Mouse (Mus musculus): ENCODE results near the gene Bclaf3. TPM values are rescaled to one million over a fixed set of nuclear protein-coding genes. Genes with fewer than 3 reads are reported as not detected.
A peak's percentile ranks its signal among the peaks of the same experiment; 100 is the strongest.
"Not testable (repeated sequence)": the region's sequence is repeated elsewhere in the genome, so short reads cannot be mapped to it uniquely, and the experiment has no call there.

Bclaf3 gene
- polyA plus RNA-seq, 1 experiment from 2014 or later: 18.8 TPM

DNA sequence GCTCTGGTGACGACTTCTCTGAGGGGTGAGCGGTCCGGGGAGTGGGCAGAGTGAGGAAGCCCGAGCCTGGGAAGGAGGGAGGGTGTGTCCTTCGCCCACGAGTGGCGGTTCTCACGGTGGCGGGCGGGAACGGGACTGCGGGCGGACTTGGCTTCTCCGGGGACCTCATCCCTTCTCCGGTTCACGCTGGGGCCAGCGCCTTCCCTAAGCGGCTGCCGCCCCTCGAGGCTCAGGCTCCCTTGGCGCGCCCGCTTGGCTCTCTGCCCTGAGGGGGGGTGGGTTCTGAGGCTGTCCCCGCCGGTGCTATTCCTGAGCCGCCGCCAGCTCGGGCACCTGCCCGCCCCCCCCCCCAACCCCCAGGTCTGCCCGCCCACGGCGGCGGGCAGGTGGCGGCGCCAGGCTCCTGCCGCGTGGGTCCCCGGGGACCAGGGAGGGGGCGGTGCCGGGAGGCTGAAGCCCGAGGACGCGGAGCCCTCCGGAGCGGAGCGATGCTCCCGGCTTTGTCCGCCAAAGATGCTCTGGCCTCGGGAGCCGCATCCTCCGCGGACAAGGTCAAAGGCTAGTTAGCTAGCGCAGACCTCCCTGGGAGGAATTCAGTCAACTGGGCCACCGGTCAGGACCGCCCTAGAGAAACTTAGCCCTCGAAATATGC is 6.4 kb downstream of the Bclaf3 start:
- peak; percentile 43 for DNase-seq (ENCODE audit: low spot score)
- H3K4me3 ChIP-seq: peak overlapping the region; percentile 67
- 13% methylated on average over 52 of the region's 56 CpGs for WGBS
- H3K4me1 ChIP-seq (replicated peaks): 0 out of 2 replicates have a peak, but pooled peaks cover 4% of the 10 kb centered on the region
- peak overlapping the region; percentile 91 for H3K27ac ChIP-seq
- H3K27me3 ChIP-seq (ENCODE audit: insufficient read depth, poor library complexity, severe bottlenecking): peaks cover 4% of the 10 kb centered on the region; the same call in 1 of the 2 replicates
- no peaks in the 10 kb centered on the region for H3K36me3 ChIP-seq
- no peaks in the 10 kb centered on the region for H3K9me3 ChIP-seq

DNA sequence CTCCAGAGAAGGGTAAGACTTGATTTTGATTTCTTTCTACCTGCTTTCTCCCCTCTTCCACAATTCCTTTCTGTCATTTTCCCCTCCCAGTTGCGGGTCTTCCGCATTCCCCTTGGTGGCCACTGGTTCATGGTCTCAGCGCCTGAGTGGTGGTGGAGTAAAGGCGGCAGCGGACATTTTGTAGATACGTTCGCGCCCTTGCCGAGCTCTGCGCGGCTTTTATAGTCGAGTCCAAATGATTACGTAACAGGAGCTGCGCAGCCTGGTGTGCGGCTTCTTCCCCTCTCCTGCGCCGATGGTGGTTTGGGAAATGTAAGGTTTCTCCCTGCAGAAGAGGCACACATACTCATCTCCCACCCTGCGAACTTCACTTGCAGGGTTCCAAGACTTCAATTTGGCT is 15.4 kb downstream of the Bclaf3 start:
- 84% methylated on average over 18 of the region's 18 CpGs for WGBS
- H3K27ac ChIP-seq: no peak overlapping the region

GRCm38 (mm10) chrX:159547093-159547492 is 20.6 kb downstream of the Bclaf3 start:
- Histone ChIP-seq H3K27me3 (ENCODE audit: insufficient read depth, poor library complexity, severe bottlenecking) (no peaks in the 10 kb centered on the region; the same call in none of the 2 replicates), H3K9me3 (no peaks in the 10 kb centered on the region), H3K4me1 (replicated peaks) (no peaks in the 10 kb centered on the region), H3K36me3 (peaks cover 21% of the 10 kb centered on the region), H3K27ac (no peak overlapping the region), H3K4me3 (no peak overlapping the region)
- no peak for DNase-seq (ENCODE audit: low spot score)
- WGBS: 94% methylated on average over 5 of the region's 5 CpGs

More for the DNA sequence above, 15.4 kb downstream of the Bclaf3 start:
- peaks cover 12% of the 10 kb centered on the region for H3K36me3 ChIP-seq
- no peak for DNase-seq (ENCODE audit: low spot score)
- peaks cover 10% of the 10 kb centered on the region for H3K27me3 ChIP-seq (ENCODE audit: insufficient read depth, poor library complexity, severe bottlenecking)
- no peak overlapping the region for H3K4me3 ChIP-seq
- H3K9me3 ChIP-seq: no peaks in the 10 kb centered on the region
- H3K4me1 ChIP-seq (replicated peaks): no peaks in the 10 kb centered on the region

GRCm38 (mm10) chrX:159584738-159585137 is 58.2 kb downstream of the Bclaf3 start:
- not testable (repeated sequence) for H3K27me3 ChIP-seq (ENCODE audit: insufficient read depth, poor library complexity, severe bottlenecking); H3K4me1 ChIP-seq (replicated peaks); H3K4me3 ChIP-seq; H3K9me3 ChIP-seq; DNase-seq (ENCODE audit: low spot score); H3K27ac ChIP-seq
- peaks cover 26% of the 10 kb centered on the region; the same call in 1 of the 2 replicates for H3K36me3 ChIP-seq
- WGBS: 57% methylated on average over 7 of the region's 7 CpGs

- H3K4me1 ChIP-seq (replicated peaks): no peaks in the 10 kb centered on the region
- H3K36me3 ChIP-seq: peaks cover 9% of the 10 kb centered on the region; the same call in 1 of the 2 replicates
- peaks cover 6% of the 10 kb centered on the region for H3K27me3 ChIP-seq (ENCODE audit: insufficient read depth, poor library complexity, severe bottlenecking)
- H3K27ac ChIP-seq: no peak overlapping the region
- H3K4me3 ChIP-seq: no peak overlapping the region
- DNase-seq (ENCODE audit: low spot score): no peak
- H3K9me3 ChIP-seq: no peaks in the 10 kb centered on the region
- 84% methylated on average over 1 of the region's 1 CpGs for WGBS
These were observed 65.1 kb downstream of the Bclaf3 start for GRCm38 (mm10) chrX:159591633-159592032.

- Histone ChIP-seq H3K27ac (no peak overlapping the region), H3K27me3 (ENCODE audit: insufficient read depth, poor library complexity, severe bottlenecking) (peaks cover 15% of the 10 kb centered on the region), H3K4me1 (replicated peaks) (no peaks in the 10 kb centered on the region), H3K36me3 (no peaks in the 10 kb centered on the region), H3K9me3 (no peaks in the 10 kb centered on the region), H3K4me3 (no peak overlapping the region)
- WGBS: 85% methylated on average over 1 of the region's 1 CpGs
- DNase-seq (ENCODE audit: low spot score): no peak
These were observed 71.0 kb downstream of the Bclaf3 start for GRCm38 (mm10) chrX:159597502-159597901.

- 80% methylated on average over 2 of the region's 2 CpGs for WGBS
- H3K27ac ChIP-seq: no peak overlapping the region
- no peaks in the 10 kb centered on the region for H3K9me3 ChIP-seq
- H3K27me3 ChIP-seq (ENCODE audit: insufficient read depth, poor library complexity, severe bottlenecking): peaks cover 24% of the 10 kb centered on the region; the same call in 1 of the 2 replicates
- H3K4me1 ChIP-seq (replicated peaks): no peaks in the 10 kb centered on the region
- no peaks in the 10 kb centered on the region for H3K36me3 ChIP-seq
- no peak overlapping the region for H3K4me3 ChIP-seq
- no peak for DNase-seq (ENCODE audit: low spot score)
These were observed 78.3 kb downstream of the Bclaf3 start for GRCm38 (mm10) chrX:159604832-159605231.

GRCm38 (mm10) chrX:159606936-159607335 is 80.4 kb downstream of the Bclaf3 start:
- Histone ChIP-seq H3K4me1 (replicated peaks) (no peaks in the 10 kb centered on the region), H3K9me3 (no peaks in the 10 kb centered on the region), H3K27me3 (ENCODE audit: insufficient read depth, poor library complexity, severe bottlenecking) (peaks cover 23% of the 10 kb centered on the region; the same call in 1 of the 2 replicates), H3K4me3 (no peak overlapping the region), H3K27ac (no peak overlapping the region), H3K36me3 (no peaks in the 10 kb centered on the region)
- WGBS: 47% methylated on average over 6 of the region's 6 CpGs
- no peak for DNase-seq (ENCODE audit: low spot score)

- WGBS: 22% methylated on average over 12 of the region's 12 CpGs
- H3K36me3 ChIP-seq: no peaks in the 10 kb centered on the region
- peak overlapping the region; percentile 66; the same call in 1 of the 2 replicates for H3K27ac ChIP-seq
- H3K27me3 ChIP-seq (ENCODE audit: insufficient read depth, poor library complexity, severe bottlenecking): peaks cover 48% of the 10 kb centered on the region
- peak overlapping the region; percentile 63 for H3K4me3 ChIP-seq
- H3K4me1 ChIP-seq (replicated peaks): peaks cover 12% of the 10 kb centered on the region; the same call in 1 of the 2 replicates
- no peaks in the 10 kb centered on the region for H3K9me3 ChIP-seq
- DNase-seq (ENCODE audit: low spot score): peak; percentile 5
These were observed 99.9 kb downstream of the Bclaf3 start for GRCm38 (mm10) chrX:159626208-159626906.

- 19% methylated on average over 60 of the region's 60 CpGs for WGBS
- DNase-seq (ENCODE audit: low spot score): peak; percentile 64
- H3K27me3 ChIP-seq (ENCODE audit: insufficient read depth, poor library complexity, severe bottlenecking): peaks cover 47% of the 10 kb centered on the region
- H3K27ac ChIP-seq: peak within 1 kb of the TSS; percentile 82
- no peaks in the 10 kb centered on the region for H3K9me3 ChIP-seq
- H3K36me3 ChIP-seq: no peaks in the 10 kb centered on the region
- peaks cover 12% of the 10 kb centered on the region; the same call in 1 of the 2 replicates for H3K4me1 ChIP-seq (replicated peaks)
- H3K4me3 ChIP-seq: peak within 1 kb of the TSS; percentile 63
These were observed 100.6 kb downstream of the Bclaf3 start, which contains the start of gene Sh3kbp1 for GRCm38 (mm10) chrX:159626907-159627587. Gene Sh3kbp1 (plus strand): TSS chrX:159627272.

DNA sequence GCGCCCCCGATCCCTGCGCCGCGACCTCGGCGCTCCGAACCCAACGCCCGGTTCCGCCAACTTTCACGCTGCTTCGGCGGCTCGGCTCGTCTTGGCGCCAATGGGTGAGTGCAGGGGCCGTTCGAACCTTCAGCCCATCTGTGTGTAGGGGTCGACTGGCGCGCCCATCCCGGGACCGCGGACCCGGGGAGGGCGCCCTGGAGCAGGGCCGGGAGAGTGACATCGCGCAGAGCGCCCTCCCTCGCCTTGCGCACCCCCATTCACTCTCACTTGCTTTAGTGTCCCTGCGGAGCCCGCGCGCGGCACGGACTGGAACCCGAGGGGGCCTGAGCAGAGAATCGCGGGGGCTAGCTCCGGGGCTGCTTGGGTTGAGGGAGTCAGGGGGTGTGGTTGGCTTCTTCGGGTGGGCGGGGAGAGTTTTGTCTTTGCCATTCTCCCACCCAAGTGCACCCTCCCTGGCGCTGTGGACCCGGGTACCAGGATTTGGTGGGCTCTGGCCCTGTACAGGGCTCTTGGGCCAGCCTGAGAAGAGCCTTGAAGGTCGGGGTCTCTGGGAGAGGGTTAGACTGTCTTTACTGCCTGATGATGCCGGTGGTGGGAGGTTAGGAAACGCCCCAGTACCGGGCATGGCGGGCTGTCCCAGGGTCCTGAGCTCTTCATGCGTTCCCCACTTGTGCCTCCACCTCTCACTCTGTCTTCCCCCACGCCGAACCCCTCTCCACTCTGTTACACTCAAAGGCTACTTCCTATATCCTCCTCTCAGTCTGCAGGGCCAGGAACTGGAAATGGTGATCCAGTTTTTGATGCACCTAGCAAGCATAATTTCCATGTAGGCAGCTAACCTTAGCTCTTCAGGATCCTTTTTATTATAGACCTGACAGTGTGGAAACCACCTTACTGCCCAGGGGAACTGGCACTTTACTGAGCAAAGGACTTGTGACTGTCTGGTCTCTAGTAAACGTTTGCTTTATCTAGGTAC is 101.4 kb downstream of the Bclaf3 start:
- DNase-seq (ENCODE audit: low spot score): peak; percentile 56
- 27% methylated on average over 56 of the region's 56 CpGs for WGBS
- peaks cover 39% of the 10 kb centered on the region for H3K27me3 ChIP-seq (ENCODE audit: insufficient read depth, poor library complexity, severe bottlenecking)
- no peaks in the 10 kb centered on the region for H3K36me3 ChIP-seq
- peak overlapping the region; percentile 82 for H3K27ac ChIP-seq
- no peaks in the 10 kb centered on the region for H3K9me3 ChIP-seq
- peak overlapping the region; percentile 63 for H3K4me3 ChIP-seq
- H3K4me1 ChIP-seq (replicated peaks): peaks cover 12% of the 10 kb centered on the region; the same call in 1 of the 2 replicates

GRCm38 (mm10) chrX:159628629-159629028 is 102.1 kb downstream of the Bclaf3 start:
- Histone ChIP-seq H3K36me3 (no peaks in the 10 kb centered on the region), H3K27ac (no peak overlapping the region), H3K9me3 (no peaks in the 10 kb centered on the region), H3K27me3 (ENCODE audit: insufficient read depth, poor library complexity, severe bottlenecking) (peaks cover 38% of the 10 kb centered on the region), H3K4me3 (peak overlapping the region; percentile 63), H3K4me1 (replicated peaks) (peaks cover 12% of the 10 kb centered on the region; the same call in 1 of the 2 replicates)
- no peak for DNase-seq (ENCODE audit: low spot score)
- WGBS: 66% methylated on average over 4 of the region's 4 CpGs

Data from hindbrain, embryonic 10.5 days (tissue).